Mouse (Mus musculus) yolk sac, embryonic 10.5 days (tissue): Measurements from ENCODE around the gene Rhag.

Source experiments
- DNase-seq: peaks from one replicate; pipeline ENCODE4 v3.0.0-alpha.2; 2017; ENCODE audit warnings: low spot score

Gene Rhag

DNA sequence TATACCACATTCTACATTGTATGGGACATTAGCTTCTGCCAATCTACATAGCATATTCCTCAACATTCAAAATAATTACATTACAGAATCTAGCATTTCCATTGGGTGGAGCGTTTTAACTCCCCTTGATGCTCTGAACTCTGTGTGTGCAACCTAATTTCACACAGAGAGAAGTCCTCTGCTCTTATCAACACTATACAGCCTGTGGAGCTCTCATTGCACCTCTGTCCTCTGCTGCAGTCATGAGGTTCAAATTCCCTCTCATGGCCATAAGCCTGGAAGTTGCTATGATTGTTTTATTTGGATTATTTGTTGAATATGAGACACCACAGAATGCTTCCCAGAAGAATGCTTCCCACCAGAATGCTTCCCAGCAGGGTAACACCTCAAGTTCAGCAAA is at the start of gene Rhag:
TSS of gene Rhag (plus strand) at position 193 of the 400 bp plus-strand sequence.
- peak; percentile 5 for DNase-seq

DNA sequence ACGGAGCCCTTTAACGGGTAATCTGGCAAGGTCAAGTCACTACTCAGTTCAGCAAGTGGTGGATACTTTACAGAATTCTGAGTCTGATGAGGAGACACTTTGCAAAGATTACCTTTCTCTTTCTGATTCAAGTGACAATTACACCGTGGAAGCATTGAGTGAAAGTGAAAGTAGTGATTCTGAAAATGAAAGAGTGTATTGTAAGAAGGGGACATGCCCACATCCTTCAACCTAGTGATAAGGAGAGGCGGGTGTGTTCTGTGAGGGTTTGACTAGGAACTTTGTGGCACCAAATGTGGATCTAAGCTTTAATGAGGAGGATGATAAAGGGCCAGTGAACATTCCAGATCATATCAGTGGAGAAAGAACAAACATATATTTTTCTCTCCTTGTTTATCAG is 47.3 kb upstream of the Rhag start:
- DNase-seq, result no peak

DNA sequence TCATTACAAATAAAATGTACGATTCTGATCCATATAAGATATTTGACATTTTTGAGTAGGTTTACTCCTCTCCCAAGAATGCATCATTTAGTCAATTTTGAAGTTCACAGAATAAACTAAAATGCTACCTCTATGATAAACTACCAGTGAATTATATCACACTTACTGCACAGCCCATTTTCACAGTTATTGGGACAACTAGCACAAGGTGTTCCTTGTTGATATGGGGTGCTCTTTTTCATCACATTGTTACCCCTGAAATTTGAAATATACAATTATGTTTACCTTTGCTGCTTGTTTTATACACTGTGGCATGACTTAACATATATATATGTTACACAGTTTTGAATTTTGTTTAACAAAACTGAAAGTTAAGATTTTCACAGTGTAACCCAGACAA is 43.8 kb upstream of the Rhag start:
- no peak for DNase-seq

DNA sequence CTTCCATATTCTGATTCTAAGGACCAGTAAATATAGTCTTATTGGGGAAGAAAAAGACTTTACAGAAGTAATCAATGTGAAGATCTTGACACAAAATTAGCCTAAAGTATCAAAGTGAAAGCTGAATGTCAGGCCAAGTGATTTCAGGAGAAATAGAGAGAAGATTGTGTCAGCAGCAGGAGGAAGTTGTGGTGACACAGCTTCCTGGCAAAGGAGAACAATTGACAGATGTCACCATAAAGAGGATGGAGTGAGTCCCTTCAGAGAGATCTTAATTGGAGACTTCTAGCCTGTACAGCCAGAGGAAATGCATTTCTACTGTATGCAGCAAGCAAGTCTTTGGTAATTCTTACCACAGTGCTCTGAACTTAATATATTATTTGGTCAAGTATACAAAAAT is 21.0 kb upstream of the Rhag start:
- no peak for DNase-seq

DNA sequence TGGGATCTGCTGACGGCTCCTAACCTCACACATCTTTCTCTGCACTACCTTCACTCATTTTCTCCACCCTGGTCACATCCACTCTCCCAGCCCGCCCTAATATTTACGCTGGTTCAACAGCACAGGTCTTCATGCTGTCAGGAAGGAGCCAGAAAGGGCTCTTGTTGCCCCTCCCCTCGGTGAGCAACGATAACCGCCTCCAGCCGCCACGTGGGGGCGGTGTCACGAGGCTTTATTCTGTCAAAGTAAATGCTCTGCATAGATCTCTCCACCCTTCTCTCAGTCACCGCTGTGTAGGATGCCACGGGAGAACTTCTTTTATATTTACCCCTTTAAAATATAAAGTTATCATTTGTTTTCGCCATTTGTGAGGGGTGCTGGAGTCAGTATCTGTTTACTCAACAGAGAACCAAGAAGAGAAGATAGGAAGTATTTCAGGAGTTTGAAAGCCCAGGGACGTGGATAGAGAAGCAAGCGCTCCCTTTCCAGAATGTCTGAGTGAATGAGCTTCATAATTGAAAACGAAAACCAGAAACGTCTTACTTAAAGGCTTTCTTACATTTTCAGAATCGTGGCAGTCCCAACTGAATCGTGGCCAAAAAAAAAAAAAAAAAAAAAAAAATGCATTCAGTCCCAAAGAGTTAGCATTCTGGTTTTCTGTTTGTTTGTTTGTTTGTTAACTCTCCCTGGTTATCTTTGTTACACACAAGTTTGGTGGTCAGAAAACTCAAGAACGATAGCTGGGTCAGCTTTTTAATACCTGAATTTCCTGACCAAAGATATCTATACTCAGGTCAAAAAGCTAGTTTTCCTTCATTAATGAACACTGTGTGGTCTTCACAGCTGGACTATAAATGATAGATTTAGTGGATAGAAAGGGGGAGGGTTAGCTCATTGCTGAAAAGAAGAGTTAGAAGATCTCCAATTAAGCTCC is 16.7 kb upstream of the Rhag start:
- DNase-seq, result peak; percentile 55

DNA sequence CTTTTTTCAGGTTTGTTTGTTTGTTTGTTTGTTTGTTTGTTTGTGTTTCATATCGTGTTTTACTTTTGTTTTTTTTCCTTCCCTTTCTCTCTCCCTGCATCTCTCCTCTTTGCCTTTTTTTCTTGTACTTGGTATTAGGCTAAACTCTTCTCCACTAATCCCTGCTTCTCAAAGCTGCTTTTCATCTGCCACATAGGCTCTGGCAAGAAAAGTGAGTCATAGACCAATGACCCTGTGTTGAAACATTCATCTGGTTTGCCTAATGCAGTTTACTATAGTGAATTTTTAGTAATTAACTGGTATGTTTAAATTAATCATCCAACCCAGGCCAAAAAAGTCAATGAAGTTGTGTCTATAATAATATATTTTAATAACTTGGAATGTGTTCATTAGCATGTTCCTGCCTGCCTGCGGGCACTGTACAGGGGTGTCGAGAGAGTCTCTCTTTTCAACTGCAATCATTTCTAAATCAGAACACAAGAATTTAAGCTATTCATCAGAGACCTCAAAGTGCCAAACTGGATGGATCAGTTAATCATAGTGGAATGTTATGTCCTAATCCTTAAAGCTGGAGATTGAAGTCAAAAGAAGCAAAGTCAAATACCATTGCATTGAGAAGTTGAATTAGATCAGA is 8.1 kb upstream of the Rhag start:
- no peak for DNase-seq

DNA sequence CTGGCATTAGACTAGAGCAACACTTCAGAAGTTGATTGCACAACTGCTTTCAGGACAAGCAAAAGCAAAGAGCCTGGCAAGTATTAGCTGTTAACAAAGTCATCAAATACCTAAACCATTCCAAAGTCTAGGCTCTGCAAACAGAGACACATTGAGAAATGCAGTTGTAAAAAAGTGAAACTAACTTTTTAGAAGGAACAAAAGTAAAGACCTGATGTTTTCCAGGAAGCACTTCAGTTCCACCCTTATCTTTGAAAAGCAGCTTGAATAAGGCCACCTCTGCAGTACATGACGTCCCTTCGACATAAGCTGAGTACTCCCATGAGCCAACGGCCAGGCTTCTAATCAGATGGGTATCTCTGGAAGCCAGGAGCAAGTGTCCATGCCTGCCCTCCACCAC is 4.4 kb upstream of the Rhag start:
- DNase-seq, result peak; percentile 71

DNA sequence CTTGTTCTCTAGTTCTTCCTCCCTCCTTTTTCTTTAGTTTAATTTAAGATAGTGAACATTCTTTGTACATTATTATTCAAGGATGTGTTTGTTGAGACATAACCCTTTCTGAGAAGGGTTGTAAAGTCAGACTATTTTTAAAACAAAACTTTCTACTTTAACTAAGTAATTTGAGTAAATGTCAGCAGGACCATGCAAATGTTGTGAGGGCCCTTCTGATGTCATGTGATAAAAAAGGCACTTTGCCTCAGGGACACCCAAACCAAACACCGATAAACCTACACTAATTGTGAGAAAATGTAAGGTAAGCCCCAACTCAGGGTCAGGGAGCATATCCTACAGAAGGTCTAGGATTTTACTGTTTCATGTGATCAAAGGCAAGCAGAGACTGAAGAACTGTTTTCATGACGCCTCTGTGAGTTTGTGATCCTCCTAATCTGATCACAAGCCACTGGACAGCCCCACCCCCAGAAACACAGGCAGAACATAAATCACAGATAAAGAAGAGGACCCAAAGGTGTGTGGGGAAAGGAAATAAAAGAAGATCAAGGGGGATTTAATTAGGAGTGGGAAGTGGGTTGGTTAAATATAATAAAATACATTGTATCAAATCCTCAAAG is 3.9 kb upstream of the Rhag start, which contains the start of gene Crisp2:
TSS of gene Crisp2 (minus strand) at position 51 of the 620 bp plus-strand sequence.
- peak; percentile 4 for DNase-seq

DNA sequence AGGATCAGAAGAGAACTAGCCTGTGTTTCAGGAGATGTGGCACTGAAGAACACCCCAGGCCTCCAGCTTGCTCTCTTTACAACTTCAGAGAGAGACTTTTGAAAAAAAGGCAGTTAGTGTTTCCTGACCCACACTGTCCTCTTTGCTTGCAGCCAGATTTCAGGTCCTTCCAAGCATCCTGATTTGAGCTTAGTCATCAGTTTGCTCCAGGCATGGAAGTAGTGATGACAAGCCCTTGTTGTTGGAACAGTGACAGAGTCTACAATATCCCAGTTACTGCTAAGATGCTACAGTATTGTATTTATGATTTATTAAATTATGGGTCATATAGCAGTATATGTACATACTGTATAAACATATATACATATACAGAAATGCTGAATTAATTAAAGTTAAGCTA is 2.9 kb upstream of the Rhag start:
- no peak for DNase-seq

DNA sequence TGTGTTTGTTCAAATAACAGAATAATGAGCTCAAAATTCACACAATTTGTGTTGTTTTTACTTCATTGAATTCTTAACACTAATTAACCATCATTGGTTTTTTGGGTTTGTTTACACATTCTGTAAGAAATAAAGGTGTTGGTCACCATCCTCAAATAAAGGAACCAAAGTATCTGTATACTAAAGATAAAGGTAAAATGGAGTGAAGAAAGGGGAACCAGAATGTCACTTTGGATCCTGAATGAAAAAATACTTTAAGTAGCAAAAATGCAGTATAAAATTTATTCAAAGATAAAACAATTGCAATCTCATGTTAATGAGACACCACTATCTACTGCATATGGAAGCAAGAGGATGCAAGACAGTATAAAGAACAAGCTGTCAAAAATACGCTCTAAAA is 634 bp downstream of the Rhag start:
- no peak for DNase-seq

DNA sequence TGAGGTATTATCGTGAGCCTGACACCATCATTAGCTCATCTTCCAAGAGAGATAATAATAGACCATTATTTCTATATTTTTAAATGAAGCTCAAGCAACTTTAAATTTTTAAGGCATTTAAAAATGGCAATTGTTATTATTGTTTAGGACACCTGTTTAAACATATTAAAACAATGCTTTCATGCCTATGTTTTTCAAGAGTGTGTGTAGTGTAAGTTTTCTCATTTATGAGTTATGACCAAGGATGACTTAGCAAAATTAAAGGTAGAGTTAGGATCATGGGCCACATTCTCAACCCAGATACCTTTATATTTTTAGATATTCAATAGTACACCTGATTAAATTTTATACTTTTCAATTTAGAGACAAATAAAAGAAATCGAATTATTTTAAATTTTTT is 1.3 kb downstream of the Rhag start:
- no peak for DNase-seq

DNA sequence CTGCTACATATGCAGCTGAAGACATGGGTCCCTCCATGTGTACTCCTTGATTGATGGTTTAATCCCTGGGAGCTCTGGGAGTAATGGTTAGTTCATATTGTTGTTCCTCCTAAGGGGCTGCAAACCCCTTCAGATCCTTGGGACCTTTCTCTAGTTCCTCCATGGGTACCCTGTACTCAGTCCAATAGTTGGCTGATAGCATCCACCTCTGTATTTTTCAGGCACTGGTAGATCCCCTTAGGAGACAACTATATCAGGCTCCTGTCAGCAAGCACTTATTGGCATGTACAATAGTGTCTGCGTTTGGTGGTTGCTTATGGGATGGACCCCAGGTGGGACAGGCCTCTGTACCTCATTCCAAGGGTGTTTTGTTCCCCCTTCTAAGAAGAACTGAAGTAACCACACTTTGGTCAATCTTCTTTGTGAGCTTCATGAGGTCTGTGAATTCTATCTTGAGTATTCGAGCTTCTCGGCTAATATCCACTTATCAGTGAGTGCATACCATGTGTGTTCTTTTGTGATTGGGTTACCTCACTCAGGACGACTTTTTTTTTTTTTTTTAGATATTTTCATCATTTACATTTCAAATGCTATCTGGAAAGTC is 6.5 kb downstream of the Rhag start:
- no peak for DNase-seq

DNA sequence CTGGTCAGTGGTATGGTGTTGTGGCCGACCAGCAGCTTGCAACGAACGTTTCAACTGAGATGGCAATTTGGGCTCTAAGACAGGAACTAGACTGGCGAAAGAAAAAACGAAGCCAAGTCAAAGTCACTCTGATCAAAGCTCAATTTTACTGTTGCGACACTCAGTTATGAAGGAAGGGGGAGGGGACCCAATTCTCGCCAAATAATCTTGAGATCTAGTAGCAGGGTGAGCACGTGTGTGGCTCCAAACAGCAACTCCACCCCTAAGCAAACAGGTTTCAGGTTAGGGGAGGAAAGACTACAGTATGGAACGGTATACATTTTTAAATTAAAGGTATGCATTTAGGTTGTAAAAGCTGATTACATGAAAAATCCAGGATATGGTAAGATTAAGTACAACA is 10.6 kb downstream of the Rhag start:
- no peak for DNase-seq

DNA sequence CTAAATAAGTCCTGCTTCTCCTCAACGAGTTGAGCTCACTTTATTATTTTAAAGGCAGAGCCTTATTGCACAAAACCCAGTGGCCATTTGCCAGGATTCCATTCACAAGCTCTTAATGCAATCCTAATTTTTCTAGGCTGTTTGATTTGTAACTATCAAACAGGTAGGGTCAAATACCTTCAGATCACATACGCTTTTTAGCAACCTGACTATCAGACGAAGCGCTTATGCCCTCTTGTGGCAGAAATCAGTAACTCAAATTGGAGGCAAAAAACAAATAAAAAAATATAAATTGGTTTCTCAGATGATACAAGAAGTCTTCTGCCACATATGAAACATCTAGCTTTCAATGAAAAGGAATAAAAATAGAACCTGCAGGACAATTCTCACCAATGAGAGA is 12.9 kb downstream of the Rhag start:
- DNase-seq, result no peak

DNA sequence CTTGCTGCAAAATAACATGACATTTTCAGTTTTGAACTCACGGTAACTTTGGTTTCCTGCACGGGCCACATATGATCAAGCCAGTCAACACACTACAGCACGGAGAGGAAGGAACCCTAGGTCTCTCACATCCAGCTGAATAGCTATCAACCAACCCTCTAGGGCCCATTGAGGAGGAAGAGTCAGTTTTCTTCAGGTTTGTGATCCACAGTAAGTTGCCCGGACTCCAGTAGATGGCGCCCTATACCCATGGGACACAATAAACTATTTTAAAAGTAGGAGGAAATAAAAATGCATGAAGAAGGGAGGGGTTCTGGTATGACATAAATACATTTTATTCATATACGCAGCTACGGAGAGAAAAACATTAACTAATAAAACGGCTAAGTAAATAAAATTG is 13.6 kb downstream of the Rhag start:
- DNase-seq, result peak; percentile 5

DNA sequence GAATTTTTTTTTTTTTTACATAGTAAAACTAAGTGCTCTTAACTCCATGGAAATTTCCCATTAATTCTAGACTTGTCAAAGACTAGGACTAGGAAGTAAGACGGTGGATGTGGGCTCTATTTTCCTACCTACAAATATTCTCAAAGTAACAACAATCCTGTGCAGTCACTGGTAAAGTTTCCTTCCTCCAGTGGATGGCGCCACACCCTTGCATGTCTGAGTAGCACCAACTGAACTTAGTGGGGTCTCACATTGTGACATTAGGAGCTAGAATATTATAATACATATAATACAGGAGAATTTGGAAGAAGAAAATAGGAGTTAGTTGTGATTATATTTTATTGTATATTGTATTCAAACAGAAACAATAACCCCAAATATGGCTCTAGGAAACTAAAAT is 20.9 kb downstream of the Rhag start:
- DNase-seq, result no peak

DNA sequence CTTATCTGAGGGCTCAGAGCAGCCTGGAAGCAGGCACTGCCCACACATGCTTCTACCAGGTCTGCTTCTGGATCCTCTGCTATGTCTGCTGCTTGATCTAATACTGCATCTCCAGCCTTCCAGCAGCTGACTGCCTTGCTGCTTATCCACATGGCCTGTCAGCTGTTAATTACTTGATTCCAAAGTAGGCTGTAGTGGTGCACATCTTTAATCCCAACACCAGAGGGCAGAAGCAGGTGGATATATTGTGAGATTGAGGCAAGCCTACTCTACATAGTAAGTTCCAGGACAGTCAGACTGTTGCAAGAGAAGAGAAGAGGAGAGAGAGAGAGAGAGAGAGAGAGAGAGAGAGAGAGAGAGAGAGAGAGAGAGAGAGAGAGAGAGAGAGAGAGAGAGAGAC is 26.4 kb downstream of the Rhag start:
- no peak for DNase-seq

DNA sequence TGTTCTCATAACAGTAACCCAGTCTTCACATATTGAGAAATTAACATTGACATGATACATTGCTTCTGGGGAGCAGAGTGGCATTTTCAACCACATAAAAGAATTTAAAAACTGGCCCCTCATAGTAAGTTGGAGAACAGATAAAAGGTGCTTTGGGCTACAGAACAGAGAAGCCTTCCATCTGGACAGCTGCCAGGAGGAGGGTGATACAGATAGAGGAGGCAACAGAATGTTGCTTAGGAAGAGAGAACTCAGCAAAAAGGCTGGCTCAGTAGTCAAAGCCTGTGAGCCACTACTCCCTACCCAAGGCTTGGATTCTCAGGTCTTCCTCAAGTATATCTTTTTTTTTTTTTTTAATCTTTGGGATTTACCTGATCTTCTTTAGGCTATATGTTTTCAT is 44.1 kb downstream of the Rhag start:
- DNase-seq, result no peak

DNA sequence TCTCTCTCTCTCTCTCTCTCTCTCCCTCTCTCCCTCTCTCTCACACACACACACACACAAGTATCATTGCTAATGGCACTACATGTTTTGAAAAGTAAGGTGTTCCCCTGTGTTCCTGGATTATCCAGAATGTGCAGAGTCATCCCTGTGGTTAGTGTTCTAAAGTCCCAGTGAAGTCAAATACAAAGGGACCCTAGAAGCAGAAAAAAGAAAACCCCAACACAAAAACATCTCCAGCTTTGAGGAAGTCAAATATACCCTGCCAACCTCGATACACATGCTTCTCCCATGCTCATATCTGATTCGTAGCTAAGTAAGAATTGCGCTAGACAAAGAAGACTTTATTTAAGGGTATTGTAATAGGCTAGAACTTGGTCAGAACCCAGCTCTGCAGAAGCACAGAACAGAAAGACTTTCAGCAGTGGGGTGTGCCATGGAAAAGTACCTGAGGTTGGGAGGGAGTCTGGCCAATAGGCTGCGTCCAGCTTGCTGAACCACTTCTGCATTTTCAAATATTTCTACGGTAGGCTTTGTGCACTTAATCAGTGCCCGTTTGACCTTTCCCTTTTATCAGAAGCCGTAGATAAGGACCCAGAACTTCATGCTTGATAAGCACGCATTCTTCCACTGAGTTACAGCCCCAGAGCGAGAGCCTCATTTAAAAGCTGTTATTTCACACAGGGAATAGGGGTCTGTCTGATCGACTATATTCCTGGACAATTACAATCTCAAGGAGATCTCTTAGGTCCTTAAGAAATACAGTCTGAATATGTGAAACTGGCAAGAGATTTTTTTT is 58.2 kb downstream of the Rhag start:
- DNase-seq, result no peak

DNA sequence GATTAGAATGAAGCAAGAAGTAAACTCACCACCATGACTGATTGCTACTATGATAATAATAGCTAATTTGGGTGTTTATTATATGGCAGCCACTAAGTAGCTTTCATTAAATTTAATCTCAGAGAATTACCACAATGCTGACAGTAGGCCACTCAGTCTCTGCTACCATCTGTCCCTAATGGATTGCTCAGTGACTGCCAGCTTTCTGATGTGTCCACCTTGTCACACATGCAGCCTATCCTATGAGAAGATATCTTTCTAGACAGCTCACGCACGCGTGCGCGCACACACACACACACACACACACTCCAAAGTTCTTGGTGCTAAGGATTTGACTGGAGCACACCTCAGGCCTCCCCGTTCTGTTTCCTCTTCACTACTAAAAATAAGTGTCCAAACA is 61.7 kb downstream of the Rhag start:
- DNase-seq, result no peak

DNA sequence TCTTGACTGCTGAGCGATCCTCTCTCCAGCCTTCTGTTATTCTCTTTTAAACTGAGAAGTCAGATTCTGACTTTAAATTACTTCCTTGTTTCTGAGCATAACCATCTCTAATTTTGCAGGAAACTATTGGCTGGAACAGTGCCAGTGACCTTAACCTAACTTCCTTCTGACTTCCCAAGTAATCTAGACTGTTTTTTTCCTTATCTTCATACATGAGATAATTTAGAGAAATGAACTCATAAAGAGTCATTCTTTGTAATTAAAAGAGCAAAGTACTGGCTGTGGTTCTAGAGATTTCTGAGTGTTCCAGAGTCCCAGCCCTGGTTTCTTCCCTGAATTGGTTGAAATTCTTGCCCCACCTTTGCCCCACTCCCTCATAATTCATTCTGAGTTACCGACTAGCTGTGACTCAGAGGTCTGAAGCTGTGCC is 62.7 kb downstream of the Rhag start:
- DNase-seq, result no peak

DNA sequence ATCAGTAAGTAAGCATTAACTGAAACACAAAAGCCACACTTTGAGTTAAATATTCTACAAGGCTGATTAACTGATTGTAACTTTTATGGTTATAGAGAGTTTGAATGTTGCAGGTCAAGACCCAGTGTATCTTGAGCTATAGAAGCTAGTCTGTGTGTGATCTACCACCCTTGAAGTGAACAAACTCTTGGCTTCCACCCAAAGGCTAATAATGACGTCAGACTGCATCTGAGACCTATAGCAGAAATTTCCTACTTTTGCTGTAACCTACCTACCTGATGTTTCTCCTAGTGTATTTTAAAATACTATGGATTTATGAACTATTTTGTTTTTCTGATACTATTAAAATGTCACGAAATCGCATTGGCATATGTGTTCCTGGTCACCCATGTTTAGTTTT is 63.8 kb downstream of the Rhag start:
- DNase-seq, result no peak
